Mouse (Mus musculus): ENCODE measurements around the gene Gm17079. TPM values are rescaled to one million over a fixed set of nuclear protein-coding genes. Genes with fewer than 3 reads are reported as not detected.
"Not testable (repeated sequence)": the region's sequence is repeated elsewhere in the genome, so short reads cannot be mapped to it uniquely, and the experiment has no call there.

Gene Gm17079
- polyA plus RNA-seq (2015; fragmentation: Nextera tagmentation; extraction: Ambion mirVana), result not detected in 2 replicates

- H3K36me3 ChIP-seq; H3K4me3 ChIP-seq; H3K4me2 ChIP-seq (replicated peaks); H3K4me1 ChIP-seq; ATAC-seq (replicated peaks); H3K27ac ChIP-seq (replicated peaks); H3K27me3 ChIP-seq; H3K9ac ChIP-seq (replicated peaks); H3K9me3 ChIP-seq: not testable (repeated sequence)
- WGBS, result 77% methylated on average over 2 of the region's 2 CpGs
These were observed at the start of gene Gm17079 for GRCm38 (mm10) chr14:51695368-51695767. Gm17079 (minus strand) TSS chr14:51695468.

DNA sequence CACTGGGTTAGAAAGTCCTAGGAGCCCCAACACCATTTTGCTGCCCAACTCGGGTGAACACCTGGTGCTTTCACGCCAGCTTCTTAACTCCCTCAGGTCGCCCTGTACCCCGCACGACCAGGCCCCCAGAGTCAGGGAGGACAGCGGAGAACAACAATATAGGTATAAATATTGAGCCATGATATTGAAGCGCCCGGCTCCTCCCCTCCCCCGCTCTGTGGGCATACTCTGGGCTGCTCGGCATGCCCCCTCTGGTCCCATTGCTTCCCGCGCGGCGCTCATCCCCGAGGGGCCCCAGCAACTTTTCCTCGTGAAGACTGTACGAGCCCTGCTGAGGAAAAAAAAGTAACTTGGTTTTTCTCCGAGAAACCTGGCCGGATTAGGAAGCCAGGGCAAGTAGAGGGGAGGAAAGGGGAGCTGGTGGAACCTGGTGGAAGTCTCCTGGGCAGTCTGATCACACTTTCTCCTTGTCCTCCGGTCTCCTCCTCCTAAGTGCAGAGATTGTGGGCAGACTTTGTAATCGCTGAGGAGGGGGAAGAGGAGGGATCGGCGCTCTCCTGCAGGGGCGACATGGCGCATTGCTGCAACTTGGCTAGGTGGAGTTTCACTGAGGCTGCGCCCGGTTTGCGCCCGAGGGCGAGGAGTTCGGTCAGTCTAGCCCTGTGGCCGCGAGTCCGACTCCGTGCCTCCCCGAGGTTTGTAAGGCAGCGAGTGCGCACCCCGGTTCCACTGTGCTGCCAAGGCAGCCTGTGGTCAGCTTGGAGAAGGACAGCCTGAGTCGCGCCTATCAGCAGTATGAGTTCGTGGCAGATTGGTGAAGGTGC, 45.3 kb upstream of the Gm17079 start:
- Histone ChIP-seq H3K27ac (replicated peaks) (no peak overlapping the region), H3K4me2 (replicated peaks) (peak overlapping the region; percentile 49), H3K4me1 (peaks cover 17% of the 10 kb centered on the region), H3K27me3 (peaks cover 41% of the 10 kb centered on the region), H3K9me3 (no peaks in the 10 kb centered on the region), H3K4me3 (peak overlapping the region; percentile 32), H3K9ac (replicated peaks) (no peak overlapping the region; the same call in 1 of the 2 replicates), H3K36me3 (no peaks in the 10 kb centered on the region)
- peak; percentile 43; the same call in 1 of the 2 replicates for ATAC-seq (replicated peaks)
- under 1% methylated on average over 42 of the region's 42 CpGs for WGBS

GRCm38 (mm10) chr14:51739150-51739993, 44.1 kb upstream of the Gm17079 start:
- Histone ChIP-seq H3K9ac (replicated peaks) (no peak overlapping the region), H3K4me1 (peaks cover 17% of the 10 kb centered on the region), H3K36me3 (no peaks in the 10 kb centered on the region), H3K27ac (replicated peaks) (no peak overlapping the region), H3K9me3 (no peaks in the 10 kb centered on the region), H3K27me3 (peaks cover 41% of the 10 kb centered on the region), H3K4me2 (replicated peaks) (peak overlapping the region; percentile 47), H3K4me3 (peak overlapping the region; percentile 28)
- under 1% methylated on average over 24 of the region's 24 CpGs for WGBS
- no peak for ATAC-seq (replicated peaks)

GRCm38 (mm10) chr14:51738411-51739149, 43.3 kb upstream of the Gm17079 start:
- 0 out of 2 replicates have a peak, but pooled peaks have one; percentile 11 for ATAC-seq (replicated peaks)

GRCm38 (mm10) chr14:51737967-51738366, 42.7 kb upstream of the Gm17079 start:
- peaks cover 17% of the 10 kb centered on the region for H3K4me1 ChIP-seq
- no peak overlapping the region for H3K27ac ChIP-seq (replicated peaks)
- H3K27me3 ChIP-seq, result peaks cover 41% of the 10 kb centered on the region
- whole genome bisulfite sequencing, result 12% methylated on average over 12 of the region's 12 CpGs
- H3K9me3 ChIP-seq, result no peaks in the 10 kb centered on the region
- ATAC-seq (replicated peaks), result no peak
- no peak overlapping the region for H3K4me2 ChIP-seq (replicated peaks)
- H3K9ac ChIP-seq (replicated peaks), result no peak overlapping the region
- no peaks in the 10 kb centered on the region for H3K36me3 ChIP-seq
- no peak overlapping the region for H3K4me3 ChIP-seq

More at GRCm38 (mm10) chr14:51738411-51739149, 43.3 kb upstream of the Gm17079 start:
- Histone ChIP-seq H3K4me3 (peak overlapping the region; percentile 28), H3K27me3 (peaks cover 41% of the 10 kb centered on the region), H3K9ac (replicated peaks) (no peak overlapping the region), H3K27ac (replicated peaks) (no peak overlapping the region), H3K4me1 (peaks cover 17% of the 10 kb centered on the region), H3K9me3 (no peaks in the 10 kb centered on the region), H3K36me3 (no peaks in the 10 kb centered on the region), H3K4me2 (replicated peaks) (peak overlapping the region; percentile 47)
- 3% methylated on average over 29 of the region's 29 CpGs for WGBS

- Histone ChIP-seq H3K9ac (replicated peaks) (no peak within 1 kb of the TSS), H3K36me3 (no peaks in the 10 kb centered on the region), H3K27ac (replicated peaks) (no peak within 1 kb of the TSS), H3K4me3 (no peak within 1 kb of the TSS), H3K4me1 (no peaks in the 10 kb centered on the region), H3K9me3 (no peaks in the 10 kb centered on the region), H3K27me3 (no peaks in the 10 kb centered on the region), H3K4me2 (replicated peaks) (no peak within 1 kb of the TSS)
- no peak for ATAC-seq (replicated peaks)
- 66% methylated on average over 1 of the region's 1 CpGs for WGBS
These were observed 21.8 kb upstream of the Gm17079 start, which contains the start of gene Gm5800 for GRCm38 (mm10) chr14:51717083-51717482. Gm5800 (minus strand) TSS chr14:51717183.

DNA sequence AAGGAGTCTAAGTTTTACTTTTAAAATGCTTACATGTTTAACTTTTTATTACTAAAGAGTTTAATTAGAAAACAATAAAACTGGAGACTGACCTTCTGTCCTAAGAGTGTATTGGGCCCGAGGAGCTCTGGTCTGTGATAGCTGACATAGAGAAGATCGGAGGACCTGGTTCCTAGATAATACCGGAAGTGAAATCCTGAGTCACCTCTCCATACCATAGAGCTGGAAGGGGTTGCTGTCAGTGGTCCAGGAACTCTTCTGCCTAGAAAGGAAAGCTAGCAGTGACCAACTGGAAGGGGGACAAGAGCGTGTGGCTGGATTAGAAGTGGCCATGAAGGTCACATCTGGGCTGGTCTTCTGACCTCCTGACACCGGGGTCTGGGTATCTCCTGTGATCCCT, 18.0 kb downstream of the Gm17079 start:
- Histone ChIP-seq H3K4me3 (no peak overlapping the region), H3K9ac (replicated peaks) (no peak overlapping the region), H3K27ac (replicated peaks) (no peak overlapping the region), H3K36me3 (no peaks in the 10 kb centered on the region), H3K4me2 (replicated peaks) (no peak overlapping the region), H3K9me3 (no peaks in the 10 kb centered on the region), H3K4me1 (no peaks in the 10 kb centered on the region), H3K27me3 (no peaks in the 10 kb centered on the region)
- WGBS, result 94% methylated on average over 5 of the region's 5 CpGs
- no peak for ATAC-seq (replicated peaks)

Other genes starting within 250 kb of the Gm17079 start
- gene Vmn2r89, start 243.6 kb downstream of the Gm17079 start, polyA plus RNA-seq (2015; fragmentation: Nextera tagmentation; extraction: Ambion mirVana), result not detected in 2 replicates
- not detected in 2 replicates for gene Gm5622, start 142.7 kb downstream of the Gm17079 start, polyA plus RNA-seq (2015; fragmentation: Nextera tagmentation; extraction: Ambion mirVana)
- not detected in 2 replicates for gene Gm17175, start 121.4 kb downstream of the Gm17079 start, polyA plus RNA-seq (2015; fragmentation: Nextera tagmentation; extraction: Ambion mirVana)
- gene Gm17174, start 103.3 kb downstream of the Gm17079 start, polyA plus RNA-seq (2015; fragmentation: Nextera tagmentation; extraction: Ambion mirVana), result not detected in 2 replicates
- gene Gm17078, start 84.2 kb downstream of the Gm17079 start, polyA plus RNA-seq (2015; fragmentation: Nextera tagmentation; extraction: Ambion mirVana), result not detected in 2 replicates
- not detected in 2 replicates for gene Gm4181, start 59.8 kb downstream of the Gm17079 start, polyA plus RNA-seq (2015; fragmentation: Nextera tagmentation; extraction: Ambion mirVana)
- gene Gm5800, start 21.7 kb upstream of the Gm17079 start, polyA plus RNA-seq (2015; fragmentation: Nextera tagmentation; extraction: Ambion mirVana), result not detected in 2 replicates
- gene Ang4, start 78.1 kb upstream of the Gm17079 start, polyA plus RNA-seq (2015; fragmentation: Nextera tagmentation; extraction: Ambion mirVana), result not detected in 2 replicates
- gene AY358078, start 104.6 kb upstream of the Gm17079 start, polyA plus RNA-seq (2015; fragmentation: Nextera tagmentation; extraction: Ambion mirVana), result not detected in 2 replicates
- gene Ear6, start 158.2 kb upstream of the Gm17079 start, polyA plus RNA-seq (2015; fragmentation: Nextera tagmentation; extraction: Ambion mirVana), result not detected in 2 replicates
- gene Mettl17, start 189.4 kb upstream of the Gm17079 start, polyA plus RNA-seq (2015; fragmentation: Nextera tagmentation; extraction: Ambion mirVana), result 85.5 and 85.7 TPM in 2 replicates
- 1.8 and 1.9 TPM in 2 replicates for gene Slc39a2, start 197.4 kb upstream of the Gm17079 start, polyA plus RNA-seq (2015; fragmentation: Nextera tagmentation; extraction: Ambion mirVana)
- 152 TPM in 2 replicates for gene Ndrg2, start 218.7 kb upstream of the Gm17079 start, polyA plus RNA-seq (2015; fragmentation: Nextera tagmentation; extraction: Ambion mirVana)
- gene Tppp2, start 223.0 kb upstream of the Gm17079 start, polyA plus RNA-seq (2015; fragmentation: Nextera tagmentation; extraction: Ambion mirVana), result not detected in 2 replicates
- gene Rnase13, start 227.3 kb upstream of the Gm17079 start, polyA plus RNA-seq (2015; fragmentation: Nextera tagmentation; extraction: Ambion mirVana), result not detected in 2 replicates

Data from forebrain, embryonic 15.5 days (tissue).